Mouse (Mus musculus) heart, adult 9 months (tissue): Measurements from ENCODE around the gene BC037034.

Source experiments
- DNase-seq, 2 experiments: peaks; one replicate each; pipeline ENCODE4 v3.0.0; 2022; ENCODE audit warnings: low spot score in 2 of 2

BC037034 gene

DNA sequence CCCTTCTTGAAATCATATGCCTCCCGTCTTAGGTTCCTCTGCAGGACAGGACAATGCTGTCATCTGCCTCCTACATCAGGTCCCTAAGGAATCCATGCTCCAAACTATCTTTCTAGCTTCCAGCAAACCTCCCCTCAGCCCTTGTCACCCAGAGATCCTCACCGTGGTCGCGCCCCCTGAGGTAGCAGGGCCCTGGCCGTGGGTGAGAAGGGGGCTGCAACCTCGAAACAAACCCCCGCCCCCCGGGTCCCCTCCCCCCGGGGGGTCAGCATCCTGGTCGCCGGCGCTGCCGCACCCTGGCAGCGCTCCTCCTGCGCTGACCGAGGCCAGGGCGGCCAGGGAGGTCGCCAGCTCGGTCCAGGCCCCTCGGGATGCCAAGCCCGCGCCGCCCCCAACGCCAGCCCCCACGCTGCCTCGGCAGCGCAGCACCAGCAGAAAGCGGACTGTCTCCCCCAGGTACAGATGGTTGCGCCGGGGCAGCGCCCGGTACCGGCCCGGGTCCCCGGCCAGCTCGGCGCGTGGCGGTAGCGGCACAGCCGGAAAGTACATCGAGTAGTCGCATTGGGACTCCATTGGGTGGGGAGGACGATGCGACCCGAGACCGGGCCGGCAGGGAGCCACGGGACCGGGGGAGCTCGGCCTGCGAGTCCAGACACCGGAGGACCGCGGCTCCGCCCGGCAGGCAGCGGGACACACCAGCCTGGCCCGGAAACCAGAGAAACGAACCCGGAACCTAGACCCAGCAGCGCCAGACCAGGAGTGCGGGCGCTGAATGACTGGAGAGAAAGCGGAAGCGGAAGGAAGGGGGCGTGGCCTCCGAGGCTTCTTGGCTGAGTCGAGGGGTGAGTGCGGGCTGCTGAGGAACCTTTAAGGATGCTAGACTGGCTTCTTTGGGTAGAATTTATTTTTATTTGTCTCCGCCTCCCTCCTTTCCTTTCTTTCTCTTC, at the start of gene BC037034:
Gene BC037034, minus strand, starts transcription at position 774 of the 947 bp plus-strand sequence.
- peak; percentile 91 for DNase-seq

DNA sequence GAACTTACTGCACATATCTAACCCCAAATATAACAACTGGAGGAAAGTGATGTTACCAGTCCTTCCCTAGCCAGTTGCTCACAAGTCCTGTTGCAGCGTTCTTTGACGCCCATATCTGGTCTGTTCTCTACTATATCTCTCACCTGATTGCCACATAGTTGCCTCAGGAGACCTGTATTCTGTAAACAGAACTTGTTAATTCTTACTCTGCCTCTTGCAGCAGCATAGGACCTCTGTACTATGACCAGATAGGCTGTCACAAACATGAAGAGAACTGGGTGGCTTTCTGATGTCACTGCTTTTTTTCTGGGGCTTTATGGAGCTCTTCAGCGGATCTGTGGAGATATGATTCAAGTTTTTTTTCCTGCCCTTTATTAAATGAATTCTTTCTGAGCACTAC, 49.0 kb upstream of the BC037034 start:
- DNase-seq = no peak

DNA sequence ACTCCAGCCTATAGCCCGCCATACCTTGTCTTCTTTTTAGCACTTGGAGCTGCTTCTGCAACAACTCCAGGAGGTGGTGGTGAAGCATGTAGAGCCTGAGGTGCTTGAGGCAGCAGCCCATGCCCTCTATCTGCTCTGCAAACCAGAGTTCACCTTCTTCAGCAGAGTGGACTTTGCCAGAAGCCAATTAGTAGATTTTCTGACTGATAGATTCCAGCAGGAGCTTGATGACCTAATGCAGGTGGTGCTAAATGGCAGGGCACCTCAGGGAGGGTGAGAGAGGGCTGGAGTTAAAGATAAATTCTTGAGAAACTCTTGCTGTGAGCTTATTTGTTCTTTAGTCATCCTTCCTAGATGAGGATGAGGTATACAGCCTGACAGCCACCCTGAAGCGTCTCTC, 35.8 kb upstream of the BC037034 start:
- no peak for DNase-seq

DNA sequence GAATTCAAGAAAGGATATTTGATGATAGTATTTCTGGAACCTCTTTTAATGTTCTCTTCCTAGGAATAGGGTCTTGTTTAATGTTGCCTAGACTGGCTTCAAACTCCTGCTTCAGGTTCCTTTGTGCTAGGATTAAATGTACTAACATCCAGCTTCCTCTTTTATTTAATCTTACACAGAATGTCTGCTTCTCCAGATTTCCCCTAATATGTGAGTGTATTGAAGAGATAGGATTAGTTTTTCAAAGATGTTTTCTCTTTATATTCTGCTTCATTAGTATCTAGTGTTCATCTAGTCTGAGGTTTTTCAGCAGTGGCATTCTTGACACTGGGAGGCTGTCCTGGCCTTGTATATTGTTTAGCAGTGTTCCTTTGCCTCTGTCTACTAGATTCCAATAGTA, 30.3 kb upstream of the BC037034 start:
- DNase-seq = no peak

DNA sequence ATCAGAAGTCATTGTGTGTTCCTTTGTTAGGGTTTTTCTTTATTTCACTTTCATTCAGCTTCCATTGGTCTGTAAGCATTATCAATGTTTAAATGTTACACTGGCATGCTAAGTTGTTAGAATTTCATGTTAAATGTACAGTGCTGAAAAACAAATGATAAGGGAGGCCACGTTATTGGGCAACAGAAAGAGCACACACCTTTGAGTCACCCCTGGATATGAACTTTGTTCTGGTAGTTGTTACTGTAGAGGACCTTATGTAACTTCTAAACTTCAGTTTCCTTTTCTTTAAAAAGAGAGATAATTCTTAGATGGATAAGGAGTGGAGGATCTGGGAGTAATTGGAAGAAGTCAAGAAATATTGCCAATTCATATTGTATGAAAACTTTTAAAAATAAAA, 27.8 kb upstream of the BC037034 start:
- no peak for DNase-seq

DNA sequence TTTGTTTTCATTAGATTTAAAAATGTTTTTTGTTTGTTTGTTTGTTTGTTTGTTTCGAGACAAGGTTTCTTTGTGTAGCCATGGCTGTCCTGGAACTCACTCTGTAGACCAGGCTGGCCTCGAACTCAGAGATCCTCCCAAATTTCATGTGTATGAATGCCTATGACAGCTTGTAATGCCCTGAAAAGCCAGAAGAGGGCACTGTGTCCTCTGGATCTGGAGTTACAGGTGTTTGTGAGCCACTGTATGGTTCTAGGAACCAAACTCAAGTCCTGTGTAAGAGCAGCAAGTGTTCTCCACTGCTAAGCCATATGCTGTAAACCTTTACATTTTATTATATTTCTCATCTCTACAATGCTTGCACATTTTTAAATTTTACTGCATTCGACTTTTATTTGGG, 24.0 kb upstream of the BC037034 start:
- DNase-seq = no peak

DNA sequence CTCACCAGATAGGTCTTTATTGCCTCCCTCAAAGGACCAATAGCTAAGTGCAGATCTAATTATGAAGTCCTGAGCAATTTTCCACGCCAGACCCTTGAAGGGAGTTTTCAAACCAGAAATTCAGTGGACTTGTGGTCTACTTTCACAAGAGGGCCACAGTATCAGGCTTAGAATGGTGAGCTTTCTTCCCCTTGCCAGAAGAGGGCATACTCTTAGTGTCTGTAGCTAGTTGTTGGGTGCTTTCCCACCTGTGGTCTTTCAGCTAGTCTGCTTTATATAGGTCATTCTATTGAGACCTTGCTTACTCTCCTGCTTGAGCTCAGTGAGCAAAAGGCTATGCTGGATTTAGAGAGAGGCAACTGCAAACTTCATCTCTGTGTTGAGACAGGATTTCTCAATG, 19.7 kb upstream of the BC037034 start:
- DNase-seq = no peak

DNA sequence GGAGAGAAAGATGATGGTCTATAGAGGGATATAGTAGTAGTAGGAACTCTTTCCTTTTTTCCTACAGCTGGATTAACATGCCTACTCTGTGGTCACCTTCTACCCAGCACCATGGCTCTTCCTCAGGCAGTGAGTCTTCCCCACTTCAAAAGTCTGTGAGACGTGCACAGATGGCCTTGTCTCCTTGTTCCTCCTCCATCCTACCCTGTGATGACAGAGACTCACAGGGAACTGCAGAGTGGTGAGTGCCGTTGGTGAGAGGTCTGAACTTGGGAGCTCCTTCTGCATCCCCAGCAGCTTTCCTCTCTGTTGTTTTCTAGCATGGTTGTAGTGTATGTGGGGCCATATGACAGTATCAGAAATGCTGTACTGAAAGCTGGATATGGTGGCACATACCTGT, 18.0 kb upstream of the BC037034 start:
- DNase-seq = no peak

DNA sequence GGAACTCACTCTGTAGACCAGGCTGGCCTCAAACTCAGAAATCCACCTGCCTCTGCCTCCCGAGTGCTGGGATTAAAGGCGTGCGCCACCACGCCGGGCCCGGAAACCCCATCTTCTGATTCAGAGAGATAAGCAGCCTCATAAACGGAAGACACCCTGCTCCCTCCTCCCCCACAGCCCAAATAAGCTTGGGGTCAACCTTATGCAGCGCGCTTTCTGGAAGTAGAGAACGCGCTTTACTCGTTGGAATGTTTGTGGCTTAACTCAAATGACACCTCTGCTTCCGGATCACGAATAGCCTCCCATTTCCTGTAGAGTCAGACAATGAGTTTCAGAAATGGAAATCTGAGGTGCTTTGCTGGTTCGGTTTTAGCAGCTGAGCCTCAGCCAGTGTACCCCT, 17.0 kb upstream of the BC037034 start:
- no peak for DNase-seq

DNA sequence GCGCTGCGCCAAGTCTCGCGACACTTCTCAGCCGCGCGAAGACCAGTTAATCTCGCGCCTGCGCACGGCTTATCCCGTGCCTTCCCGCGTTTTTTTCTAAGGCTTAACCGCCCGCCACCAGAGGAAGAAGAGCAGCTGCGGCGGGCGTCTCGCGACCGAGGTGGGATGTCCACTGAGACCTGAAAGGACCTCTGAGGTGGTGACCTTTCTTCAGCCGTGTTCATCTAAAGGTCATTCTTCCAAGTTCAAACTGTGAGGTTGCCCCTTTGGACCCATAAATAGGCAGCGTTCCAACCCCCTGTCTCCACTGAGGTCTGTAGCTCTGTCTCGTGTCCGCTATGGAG, 16.6 kb upstream of the BC037034 start:
- DNase-seq = no peak

DNA sequence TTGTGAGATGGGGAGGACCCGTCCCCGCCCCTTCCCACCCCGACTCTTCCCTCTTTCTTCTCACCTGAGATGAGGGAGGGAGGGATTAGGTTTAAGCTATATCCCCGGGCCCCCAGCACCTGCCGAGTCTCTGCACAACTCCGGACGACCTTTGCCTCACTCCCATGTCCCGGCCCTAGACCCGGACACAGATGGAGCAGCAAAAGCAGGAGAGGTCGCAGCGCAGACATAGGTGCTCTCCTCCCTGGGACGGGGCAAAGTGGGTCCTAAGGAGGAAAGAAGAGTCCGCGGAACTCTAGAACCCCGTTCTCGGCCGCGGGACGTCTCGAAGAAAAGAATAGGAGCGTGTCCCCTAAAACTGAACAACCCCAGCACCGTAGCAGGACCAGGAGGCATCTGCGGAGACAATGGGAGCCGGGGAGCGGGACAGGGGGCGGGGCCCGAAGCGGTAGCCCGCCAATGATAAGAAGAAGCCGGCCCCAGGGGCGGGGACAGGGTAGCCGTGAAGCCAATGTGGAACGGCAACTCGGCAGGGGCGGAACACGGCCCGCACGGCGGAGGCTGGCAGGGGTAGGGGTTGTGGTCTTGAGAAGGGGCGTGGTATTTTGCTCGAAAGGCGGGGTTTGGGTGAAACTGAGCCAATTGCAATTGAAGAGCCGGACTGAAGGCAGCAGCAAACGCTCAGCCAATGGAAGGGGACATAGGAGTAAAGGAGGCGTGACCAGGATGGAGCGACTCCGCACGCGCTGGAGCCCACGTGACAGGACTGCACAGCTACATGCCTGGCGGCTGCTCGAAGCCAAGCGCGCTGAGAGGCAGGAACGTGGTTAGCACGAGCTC, 16.0 kb upstream of the BC037034 start, which contains the start of the genes Gm43720, Gpc2 and Stag3:
Gene Gm43720, minus strand, starts transcription at position 374 of the 840 bp plus-strand sequence.
Gene Gpc2, minus strand, starts transcription at position 421 of the 840 bp plus-strand sequence.
Gene Stag3, plus strand, starts transcription at position 656 of the 840 bp plus-strand sequence.
- peak; percentile 78 to 82 for DNase-seq

DNA sequence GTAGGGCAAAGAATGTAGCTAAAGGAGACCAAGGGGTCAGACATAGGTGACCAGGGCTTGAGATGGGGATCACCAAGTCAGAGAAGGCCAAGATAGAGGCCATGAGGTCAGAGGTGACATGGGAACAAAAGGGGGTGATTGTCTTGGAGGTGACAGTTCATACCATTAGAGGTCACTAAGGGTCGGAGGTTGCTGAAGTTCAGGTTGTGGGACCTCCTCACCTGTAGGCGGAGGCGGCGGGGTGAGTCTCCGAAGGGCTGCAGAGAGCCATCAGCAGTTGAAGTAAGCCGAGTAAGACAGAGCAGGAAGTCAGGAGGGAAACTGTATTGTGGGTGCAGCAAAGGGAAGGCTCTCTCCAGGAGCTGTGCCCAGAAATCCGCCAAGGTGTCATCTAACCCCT, 14.2 kb upstream of the BC037034 start:
- no peak for DNase-seq

DNA sequence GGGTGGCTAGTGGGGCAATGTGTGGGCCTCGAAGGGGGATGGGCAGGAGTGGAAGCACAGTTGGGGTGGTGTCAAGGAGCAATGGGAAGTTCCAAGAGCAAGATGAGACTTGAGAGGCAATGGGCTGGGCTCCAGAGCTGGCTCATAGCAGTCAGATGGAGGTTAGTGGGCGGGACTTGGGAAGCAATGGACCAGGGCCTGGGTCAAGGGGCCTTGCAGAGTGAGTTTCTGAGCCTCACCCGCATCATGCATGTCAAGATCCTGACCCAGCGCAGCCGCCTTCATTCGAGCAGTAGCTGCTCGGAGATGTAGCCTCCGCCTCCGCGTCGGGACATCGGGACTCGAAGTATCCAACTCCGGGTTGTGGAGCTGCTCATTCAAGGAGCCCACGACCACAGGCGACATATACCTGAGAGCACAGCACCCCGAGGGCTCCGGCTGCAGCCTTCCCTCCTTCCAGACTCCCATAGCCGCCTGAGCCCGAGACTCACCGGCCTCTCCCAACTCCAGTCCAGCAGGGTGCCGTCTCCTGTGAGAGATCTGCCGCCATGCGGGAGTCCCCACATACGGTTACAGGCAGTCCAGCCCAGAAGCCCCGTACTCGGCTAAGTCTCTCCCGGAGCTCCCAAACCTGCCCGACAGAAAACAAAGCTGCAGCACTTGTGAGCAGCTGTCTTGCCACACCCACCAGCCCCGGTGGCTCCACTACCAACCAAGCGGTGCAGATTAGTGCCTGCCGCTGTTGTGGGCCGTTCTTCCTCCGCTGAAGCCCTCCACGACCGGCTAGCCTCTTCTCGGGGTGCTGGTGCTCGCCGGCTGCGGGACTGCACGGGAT, 11.6 kb upstream of the BC037034 start:
- no peak for DNase-seq

DNA sequence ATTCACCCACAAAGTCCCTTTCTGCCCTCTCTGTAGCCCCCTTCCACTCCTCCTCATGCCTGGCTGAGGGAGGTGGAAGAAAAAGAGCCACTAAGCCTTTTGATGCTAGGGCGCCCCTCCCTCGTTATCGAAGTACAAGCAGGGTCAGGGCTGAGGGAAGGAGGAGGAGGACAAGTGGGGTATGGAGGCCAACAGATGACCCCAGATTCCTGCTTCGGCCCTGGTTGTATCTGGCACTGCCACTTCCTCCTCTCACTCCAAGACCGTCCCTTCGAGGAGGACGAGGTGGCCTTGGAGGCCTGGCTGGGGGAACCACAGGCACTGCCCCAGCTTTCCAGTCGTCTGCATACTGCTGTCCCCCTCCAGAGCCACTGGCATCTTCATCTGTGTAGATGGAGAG, 10.4 kb upstream of the BC037034 start:
- no peak for DNase-seq

DNA sequence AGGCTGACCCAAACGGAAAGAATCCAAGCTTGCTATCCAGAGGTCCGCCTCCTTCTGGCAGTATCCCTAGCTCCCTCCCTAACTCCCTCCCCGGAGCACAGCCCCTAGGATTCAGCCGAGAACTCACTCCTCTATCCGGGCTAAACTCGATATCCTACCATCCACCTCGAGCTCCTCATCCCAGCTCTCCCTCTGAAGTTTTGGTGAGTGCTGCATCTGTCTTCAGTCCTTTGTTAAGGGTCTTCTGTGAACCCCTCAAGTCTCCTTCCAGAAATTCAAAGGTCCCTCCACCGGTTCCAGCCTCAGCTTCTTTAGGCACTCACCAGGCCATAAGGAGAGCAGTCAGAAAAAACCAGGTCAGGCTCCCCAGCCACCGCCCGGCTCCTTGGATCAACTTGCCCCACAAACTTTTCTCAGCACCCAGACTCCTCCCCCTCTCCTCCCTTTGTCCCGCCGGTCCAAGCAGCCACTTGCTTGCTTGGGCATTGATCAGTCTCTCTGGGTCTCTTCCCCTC, 8.6 kb upstream of the BC037034 start, which contains the start of gene Gal3st4:
Gene Gal3st4, minus strand, starts transcription at position 432 of the 515 bp plus-strand sequence.
- peak in 1 of 2 experiments; percentile 55 for DNase-seq

DNA sequence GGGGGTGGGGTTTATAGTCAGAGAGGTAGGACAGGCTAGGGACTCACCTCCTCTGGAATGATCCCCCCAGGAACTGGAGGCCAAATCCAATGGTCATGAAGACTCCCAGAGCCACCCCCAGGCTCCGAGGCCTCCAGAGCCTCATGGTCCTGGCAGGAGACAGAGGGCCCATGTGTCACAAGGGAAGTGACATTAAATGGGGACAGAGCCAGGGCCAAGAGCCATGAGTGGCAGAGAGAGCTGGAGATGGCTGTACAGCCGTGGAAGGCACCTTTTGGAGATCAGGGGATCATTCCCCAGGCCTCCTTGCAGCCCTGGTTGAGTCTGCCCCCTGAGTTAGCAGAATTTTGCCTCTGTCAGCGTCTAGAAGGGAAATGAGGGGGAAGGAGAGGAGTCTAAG, 7.4 kb upstream of the BC037034 start:
- no peak for DNase-seq

DNA sequence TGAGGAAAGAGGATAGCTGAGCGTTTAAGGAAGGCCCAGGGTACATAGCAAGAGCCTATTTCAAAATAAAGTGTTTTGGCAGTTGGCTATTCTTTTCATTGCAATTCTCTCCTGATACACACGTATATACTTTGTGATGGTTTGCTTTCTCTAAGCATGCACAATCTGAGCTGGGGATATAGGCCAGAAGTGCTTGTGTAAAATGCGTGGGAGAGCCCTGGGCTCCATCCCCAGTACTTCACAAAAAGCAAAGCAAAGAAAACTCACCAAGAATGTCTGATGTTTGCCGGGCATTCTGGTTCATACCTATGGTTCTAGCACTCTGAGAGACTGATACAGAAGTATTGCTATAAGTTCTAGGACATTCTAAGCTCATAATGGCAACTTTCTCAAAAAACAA, 5.1 kb upstream of the BC037034 start:
- DNase-seq = no peak

DNA sequence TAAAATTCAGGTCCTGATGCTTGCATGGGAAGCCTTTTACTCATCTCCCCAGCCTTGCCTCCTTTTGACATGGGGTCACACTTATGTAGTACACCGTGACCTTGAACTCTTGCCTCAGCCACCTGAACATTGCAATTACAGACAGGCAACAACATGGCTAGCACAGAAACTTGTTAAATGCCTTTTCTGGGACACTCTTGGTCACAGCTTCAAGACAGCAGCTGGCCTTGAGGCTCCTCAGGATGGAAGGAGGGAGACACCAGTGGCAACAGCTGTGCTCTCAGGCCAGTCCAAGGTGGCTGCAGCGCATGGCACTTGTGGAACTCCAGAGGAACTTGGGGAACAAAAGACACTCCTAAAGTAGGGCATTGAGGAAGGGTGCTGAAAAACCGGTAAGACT, 3.3 kb upstream of the BC037034 start:
- no peak for DNase-seq

DNA sequence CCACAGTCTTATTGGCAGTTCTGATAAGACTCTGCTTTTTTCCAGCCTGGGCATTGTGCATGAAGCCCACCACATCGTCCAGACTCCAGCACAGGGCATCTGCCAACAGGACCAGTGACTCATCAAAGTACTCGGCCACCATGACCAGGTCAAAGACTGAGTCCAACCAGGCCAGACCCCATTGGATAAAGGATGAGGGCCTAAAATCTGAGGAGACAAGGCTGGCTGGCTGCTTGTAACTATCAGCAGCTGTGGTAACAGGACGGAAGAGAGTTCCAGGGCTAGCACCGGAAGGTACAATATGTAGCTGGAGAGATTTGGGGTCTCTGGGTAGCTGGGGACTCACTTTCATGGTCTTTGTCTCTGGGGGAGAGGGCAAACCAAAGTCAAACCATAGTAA, 1.9 kb upstream of the BC037034 start:
- no peak for DNase-seq

DNA sequence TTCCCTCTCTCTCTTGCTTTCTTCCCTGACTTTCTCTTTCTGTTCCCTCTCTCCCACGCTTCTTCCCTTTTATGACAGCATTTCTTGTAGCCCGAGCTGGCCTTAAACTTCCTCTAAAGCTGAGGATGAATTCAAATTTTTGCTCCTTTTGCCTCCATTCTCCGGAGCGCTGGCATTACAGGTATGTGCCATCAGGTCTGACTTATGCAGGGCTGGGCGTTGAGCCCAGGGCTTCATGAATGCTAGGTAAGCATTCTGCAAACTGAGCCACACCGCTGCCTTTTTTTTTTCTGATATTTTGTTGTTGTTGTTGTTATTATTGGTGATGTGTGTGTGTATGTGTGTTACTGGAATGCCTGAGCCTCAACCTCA, 360 bp upstream of the BC037034 start:
- DNase-seq = no peak

DNA sequence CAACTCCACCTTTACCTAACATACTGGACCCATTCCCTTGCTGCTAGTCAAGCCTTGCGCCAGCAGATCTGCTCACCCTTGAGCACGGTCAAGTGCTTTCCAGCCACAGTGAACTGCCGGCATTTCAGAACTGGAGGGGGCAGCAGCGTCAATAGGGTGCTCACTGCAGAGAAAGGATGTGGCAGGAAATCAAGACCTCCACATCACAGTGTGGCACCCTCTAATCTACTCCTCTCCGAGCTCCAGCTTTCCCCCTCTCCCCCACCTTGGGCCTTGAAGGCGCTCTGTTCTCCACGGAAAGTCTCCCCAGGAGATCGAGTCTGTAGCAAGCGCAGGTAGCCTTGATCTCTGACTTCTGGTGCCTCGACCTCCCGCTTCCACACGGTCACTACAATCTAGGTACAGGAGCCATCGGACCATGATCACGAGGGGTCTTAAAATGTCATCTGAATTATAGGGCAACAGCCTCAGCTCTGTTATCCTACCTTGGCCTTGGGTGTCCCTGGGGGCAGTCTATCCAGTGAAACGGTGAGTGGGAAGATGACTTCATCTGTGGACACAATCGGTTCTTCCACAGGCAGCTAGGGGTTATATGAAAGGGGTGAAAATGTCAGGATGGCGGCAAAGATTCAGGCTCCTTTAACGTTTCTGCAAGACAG, 1.1 kb downstream of the BC037034 start:
- no peak for DNase-seq
